Mouse (Mus musculus): ENCODE data around the gene Map3k19. TPM values are rescaled to one million over a fixed set of nuclear protein-coding genes. Genes with fewer than 3 reads are reported as not detected.
A peak's percentile ranks its signal among the peaks of the same experiment; 100 is the strongest.

Gene Map3k19
- total RNA-seq (2022), result under 1 TPM in 1 of 4 experiments, not detected in 3; 0.08 TPM

- peak; percentile 4 to 8 for DNase-seq (ENCODE audit: low spot score in 2 of 2)
Observed at GRCm38 (mm10) chr1:127854486-127855222, at the start of gene Map3k19. Gene Map3k19, minus strand, starts transcription at chr1:127855031.

GRCm38 (mm10) chr1:127899401-127899800, 44.6 kb upstream of the Map3k19 start:
- DNase-seq (ENCODE audit: low spot score in 2 of 2), result no peak

- no peak for DNase-seq (ENCODE audit: low spot score in 2 of 2)
Observed at GRCm38 (mm10) chr1:127869276-127869675, 14.4 kb upstream of the Map3k19 start.

- peak; percentile 82 to 83 for DNase-seq (ENCODE audit: low spot score in 2 of 2)
Observed at GRCm38 (mm10) chr1:127868300-127869261, 13.8 kb upstream of the Map3k19 start, which contains the start of gene Rab3gap1. Gene Rab3gap1, plus strand, starts transcription at chr1:127868773.

- no peak for DNase-seq (ENCODE audit: low spot score in 2 of 2)
Observed at GRCm38 (mm10) chr1:127863806-127864205, 9.0 kb upstream of the Map3k19 start.

- DNase-seq (ENCODE audit: low spot score in 2 of 2), result no peak
Observed at GRCm38 (mm10) chr1:127861900-127862299, 7.1 kb upstream of the Map3k19 start.

GRCm38 (mm10) chr1:127860492-127860891, 5.7 kb upstream of the Map3k19 start:
- no peak for DNase-seq (ENCODE audit: low spot score in 2 of 2)

GRCm38 (mm10) chr1:127859799-127860400, 5.1 kb upstream of the Map3k19 start:
- no peak for DNase-seq (ENCODE audit: low spot score in 2 of 2)

- no peak for DNase-seq (ENCODE audit: low spot score in 2 of 2)
Observed at GRCm38 (mm10) chr1:127858945-127859648, 4.3 kb upstream of the Map3k19 start.

GRCm38 (mm10) chr1:127850075-127850610, 4.7 kb downstream of the Map3k19 start:
- no peak for DNase-seq (ENCODE audit: low spot score in 2 of 2)

GRCm38 (mm10) chr1:127845472-127845871, 9.4 kb downstream of the Map3k19 start:
- DNase-seq (ENCODE audit: low spot score in 2 of 2), result no peak

- DNase-seq (ENCODE audit: low spot score in 2 of 2), result no peak
Observed at GRCm38 (mm10) chr1:127838602-127839001, 16.2 kb downstream of the Map3k19 start.

- no peak for DNase-seq (ENCODE audit: low spot score in 2 of 2)
Observed at GRCm38 (mm10) chr1:127836619-127837018, 18.2 kb downstream of the Map3k19 start.

- DNase-seq (ENCODE audit: low spot score in 2 of 2), result no peak
Observed at GRCm38 (mm10) chr1:127834202-127834601, 20.6 kb downstream of the Map3k19 start.

- no peak for DNase-seq (ENCODE audit: low spot score in 2 of 2)
Observed at GRCm38 (mm10) chr1:127833714-127834113, 21.1 kb downstream of the Map3k19 start.

- DNase-seq (ENCODE audit: low spot score in 2 of 2), result no peak
Observed at GRCm38 (mm10) chr1:127830215-127830921, 24.5 kb downstream of the Map3k19 start.

GRCm38 (mm10) chr1:127827325-127827724, 27.5 kb downstream of the Map3k19 start:
- DNase-seq (ENCODE audit: low spot score in 2 of 2), result no peak

- no peak for DNase-seq (ENCODE audit: low spot score in 2 of 2)
Observed at GRCm38 (mm10) chr1:127816381-127816780, 38.5 kb downstream of the Map3k19 start.

- DNase-seq (ENCODE audit: low spot score in 2 of 2), result no peak
Observed at GRCm38 (mm10) chr1:127812929-127813328, 41.9 kb downstream of the Map3k19 start.

GRCm38 (mm10) chr1:127808671-127809070, 46.2 kb downstream of the Map3k19 start:
- no peak for DNase-seq (ENCODE audit: low spot score in 2 of 2)
